Mouse (Mus musculus): ENCODE results near the gene Gm20604. TPM values are rescaled to one million over a fixed set of nuclear protein-coding genes. Genes with fewer than 3 reads are reported as not detected.

The Gm20604 gene
- total and polyA plus RNA-seq, 2 experiments from 2014 or later = 30.5 to 46.3 TPM

DNA sequence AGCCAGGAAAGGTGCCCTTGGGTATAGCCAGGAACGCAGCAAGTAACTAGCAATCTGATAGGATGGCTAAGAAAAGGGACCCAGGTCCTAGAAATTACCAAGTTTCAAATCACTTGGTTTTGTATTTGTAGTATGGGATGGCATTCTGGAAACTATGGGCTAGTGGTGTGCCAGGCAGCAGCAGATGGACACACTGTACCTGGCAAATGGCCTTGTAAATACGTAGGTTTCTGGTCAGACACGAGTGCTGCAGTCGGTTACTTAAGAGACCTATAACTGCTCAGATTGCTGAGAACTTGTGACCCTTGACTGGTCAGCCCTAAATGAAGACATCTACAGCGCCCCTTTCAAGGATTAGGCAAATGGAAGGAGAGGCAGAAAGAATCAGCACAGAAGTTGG lies 19.7 kb upstream of the Gm20604 start:
- ATAC-seq = no peak
- Histone ChIP-seq H3K4me3 (ENCODE audit: low read depth, low read length) (no peak overlapping the region), H3K4me1 (ENCODE audit: insufficient read depth) (no peaks in the 10 kb centered on the region), H3K4me2 (ENCODE audit: low read depth) (no peak overlapping the region), H3K36me3 (ENCODE audit: insufficient read depth) (peaks cover 47% of the 10 kb centered on the region), H3K27ac (ENCODE audit: low read depth, low read length) (no peak overlapping the region), H3K9me3 (ENCODE audit: low read length) (no peaks in the 10 kb centered on the region), H3K9ac (no peak overlapping the region), H3K27me3 (ENCODE audit: insufficient read depth, low read length) (no peaks in the 10 kb centered on the region)
- 86% methylated on average over 5 of the region's 5 CpGs for WGBS
- DNase-seq = no peak
- no peak for TF ChIP-seq CTCF (IDR thresholded peaks at IDR 0.05; ENCODE audit: low read depth)

DNA sequence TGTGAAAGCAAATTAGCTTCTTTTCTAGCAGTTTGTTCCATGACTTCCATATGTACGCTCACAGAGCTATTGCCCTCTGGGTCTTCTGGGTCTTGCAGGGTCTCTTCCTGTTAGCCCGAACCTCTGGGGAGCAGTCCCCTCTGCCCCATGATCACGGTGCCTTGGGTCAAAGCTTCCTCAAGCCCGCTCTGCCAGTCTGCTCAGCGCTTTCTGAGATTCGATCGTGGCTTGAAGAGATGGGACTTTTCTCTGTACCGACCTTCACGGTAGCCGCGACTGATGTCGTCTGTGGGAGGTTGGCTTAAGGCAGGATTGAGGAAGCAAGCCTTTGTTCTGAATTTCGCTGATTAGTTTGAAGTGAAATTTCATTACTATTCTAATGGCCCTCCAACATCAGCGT lies 17.6 kb upstream of the Gm20604 start:
- Histone ChIP-seq H3K9me3 (ENCODE audit: low read length) (no peaks in the 10 kb centered on the region), H3K36me3 (ENCODE audit: insufficient read depth) (peaks cover 63% of the 10 kb centered on the region), H3K4me3 (ENCODE audit: low read depth, low read length) (no peak overlapping the region), H3K4me2 (ENCODE audit: low read depth) (no peak overlapping the region), H3K27me3 (ENCODE audit: insufficient read depth, low read length) (no peaks in the 10 kb centered on the region), H3K9ac (no peak overlapping the region), H3K4me1 (ENCODE audit: insufficient read depth) (no peaks in the 10 kb centered on the region), H3K27ac (ENCODE audit: low read depth, low read length) (no peak overlapping the region)
- no peak for ATAC-seq
- no peak for DNase-seq
- WGBS = 91% methylated on average over 14 of the region's 14 CpGs
- no peak for TF ChIP-seq CTCF (IDR thresholded peaks at IDR 0.05; ENCODE audit: low read depth)

DNA sequence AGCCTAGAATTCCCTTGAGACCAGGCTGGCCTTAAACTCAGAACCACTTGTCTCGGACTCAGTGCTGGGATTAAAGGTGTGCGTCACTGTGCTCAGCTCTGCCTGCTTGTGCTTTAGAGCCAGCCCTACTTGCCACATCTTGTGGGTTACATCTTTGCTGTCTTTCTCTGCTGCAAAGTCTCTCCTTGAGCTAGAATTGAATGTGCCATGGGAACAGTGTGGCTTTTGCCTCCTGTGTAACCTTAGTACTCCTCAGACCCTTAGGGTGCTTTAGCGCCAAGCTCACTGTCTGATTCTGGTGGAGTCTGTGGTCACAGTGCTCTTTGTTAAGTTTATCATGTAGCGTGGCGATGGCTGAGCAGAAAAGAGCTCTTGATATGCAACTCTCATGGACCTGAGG lies 14.2 kb upstream of the Gm20604 start:
- WGBS = 95% methylated on average over 5 of the region's 5 CpGs

DNA sequence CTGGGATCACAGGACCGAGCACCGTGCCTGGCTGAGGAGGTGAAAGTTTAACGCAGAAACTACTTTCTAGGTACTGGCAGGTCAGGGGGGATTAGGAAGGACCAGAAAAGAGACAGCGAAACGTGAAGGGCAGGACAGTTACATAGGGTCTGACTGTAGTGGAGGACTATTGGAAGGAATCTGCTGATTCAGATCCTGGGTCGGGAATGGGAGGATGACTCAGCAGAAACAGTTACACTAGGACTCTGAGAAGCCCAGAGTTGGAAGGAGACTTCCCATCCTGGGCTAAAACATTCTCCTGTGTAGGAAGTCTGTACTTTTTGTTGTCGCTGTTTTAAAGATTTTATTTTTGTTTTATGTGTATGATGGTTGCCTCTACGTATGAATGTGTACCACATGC lies 13.1 kb upstream of the Gm20604 start:
- no peak overlapping the region for H3K27ac ChIP-seq (ENCODE audit: low read depth, low read length)
- no peaks in the 10 kb centered on the region for H3K27me3 ChIP-seq (ENCODE audit: insufficient read depth, low read length)
- no peaks in the 10 kb centered on the region for H3K9me3 ChIP-seq (ENCODE audit: low read length)
- H3K4me2 ChIP-seq (ENCODE audit: low read depth) = no peak overlapping the region
- no peak overlapping the region for H3K9ac ChIP-seq
- no peaks in the 10 kb centered on the region for H3K4me1 ChIP-seq (ENCODE audit: insufficient read depth)
- ATAC-seq (no peak), DNase-seq (no peak)
- TF ChIP-seq CTCF (IDR thresholded peaks at IDR 0.05; ENCODE audit: low read depth) = no peak
- peaks cover 89% of the 10 kb centered on the region for H3K36me3 ChIP-seq (ENCODE audit: insufficient read depth)
- H3K4me3 ChIP-seq (ENCODE audit: low read depth, low read length) = no peak overlapping the region
- 96% methylated on average over 8 of the region's 8 CpGs for WGBS

More for the DNA sequence above, 14.2 kb upstream of the Gm20604 start:
- Histone ChIP-seq H3K4me3 (ENCODE audit: low read depth, low read length) (no peak overlapping the region), H3K27ac (ENCODE audit: low read depth, low read length) (no peak overlapping the region), H3K36me3 (ENCODE audit: insufficient read depth) (peaks cover 88% of the 10 kb centered on the region), H3K9ac (no peak overlapping the region), H3K27me3 (ENCODE audit: insufficient read depth, low read length) (no peaks in the 10 kb centered on the region), H3K4me1 (ENCODE audit: insufficient read depth) (no peaks in the 10 kb centered on the region), H3K4me2 (ENCODE audit: low read depth) (no peak overlapping the region), H3K9me3 (ENCODE audit: low read length) (no peaks in the 10 kb centered on the region)
- DNase-seq (no peak), ATAC-seq (no peak)
- no peak for TF ChIP-seq CTCF (IDR thresholded peaks at IDR 0.05; ENCODE audit: low read depth)

DNA sequence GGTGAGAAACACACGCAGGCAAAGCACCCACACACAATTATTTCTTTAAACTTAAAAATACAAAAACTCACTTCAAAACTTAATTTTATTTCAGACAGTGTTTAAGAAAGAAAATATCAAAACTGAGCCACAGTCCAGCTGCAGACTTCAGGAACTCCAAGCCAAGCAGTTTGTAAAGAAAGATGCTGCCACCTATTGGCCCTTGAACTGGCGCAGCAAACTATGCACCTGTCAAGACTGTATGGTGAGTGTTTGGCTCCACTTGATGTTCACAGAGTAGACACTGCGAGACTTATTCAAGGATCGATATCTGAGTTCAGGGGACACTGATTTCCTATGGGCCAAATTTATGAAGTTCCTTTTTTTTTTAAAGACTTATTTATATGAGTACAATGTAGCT lies 10.5 kb upstream of the Gm20604 start:
- DNase-seq = no peak
- peak; percentile 29 for TF ChIP-seq CTCF (IDR thresholded peaks at IDR 0.05; ENCODE audit: low read depth)
- 95% methylated on average over 4 of the region's 4 CpGs for WGBS

DNA sequence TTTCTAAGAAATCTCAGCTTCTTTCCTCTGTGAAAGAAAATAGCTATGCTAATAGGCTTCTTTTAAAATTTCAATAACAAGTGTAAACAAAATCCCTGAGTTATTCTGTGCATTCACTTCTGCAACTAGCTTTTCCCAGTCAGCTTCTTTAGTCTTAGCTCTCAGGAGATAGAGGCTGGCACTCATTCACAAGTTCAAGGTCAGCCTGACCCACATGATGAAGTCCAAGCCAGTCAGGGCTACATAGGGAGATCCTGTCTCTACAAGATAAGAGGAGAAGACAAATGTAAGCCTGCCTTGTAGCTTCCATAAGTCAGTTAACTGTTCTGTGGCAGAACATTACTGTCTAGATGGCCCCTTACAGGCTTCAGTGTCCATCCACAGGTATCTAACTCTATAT lies 5.2 kb upstream of the Gm20604 start:
- ATAC-seq (no peak), DNase-seq (no peak)
- peaks cover 43% of the 10 kb centered on the region for H3K36me3 ChIP-seq (ENCODE audit: insufficient read depth)
- no peaks in the 10 kb centered on the region for H3K27me3 ChIP-seq (ENCODE audit: insufficient read depth, low read length)
- H3K4me1 ChIP-seq (ENCODE audit: insufficient read depth) = peaks cover 8% of the 10 kb centered on the region
- TF ChIP-seq CTCF (IDR thresholded peaks at IDR 0.05; ENCODE audit: low read depth) = no peak
- H3K4me3 ChIP-seq (ENCODE audit: low read depth, low read length) = no peak overlapping the region
- H3K4me2 ChIP-seq (ENCODE audit: low read depth) = no peak overlapping the region
- no peaks in the 10 kb centered on the region for H3K9me3 ChIP-seq (ENCODE audit: low read length)
- H3K27ac ChIP-seq (ENCODE audit: low read depth, low read length) = no peak overlapping the region
- H3K9ac ChIP-seq = no peak overlapping the region

More for the DNA sequence above, 10.5 kb upstream of the Gm20604 start:
- Histone ChIP-seq H3K4me1 (ENCODE audit: insufficient read depth) (no peaks in the 10 kb centered on the region), H3K4me2 (ENCODE audit: low read depth) (no peak overlapping the region), H3K9me3 (ENCODE audit: low read length) (no peaks in the 10 kb centered on the region), H3K27me3 (ENCODE audit: insufficient read depth, low read length) (no peaks in the 10 kb centered on the region), H3K36me3 (ENCODE audit: insufficient read depth) (peaks cover 81% of the 10 kb centered on the region), H3K4me3 (ENCODE audit: low read depth, low read length) (no peak overlapping the region), H3K9ac (no peak overlapping the region), H3K27ac (ENCODE audit: low read depth, low read length) (no peak overlapping the region)
- ATAC-seq = no peak

DNA sequence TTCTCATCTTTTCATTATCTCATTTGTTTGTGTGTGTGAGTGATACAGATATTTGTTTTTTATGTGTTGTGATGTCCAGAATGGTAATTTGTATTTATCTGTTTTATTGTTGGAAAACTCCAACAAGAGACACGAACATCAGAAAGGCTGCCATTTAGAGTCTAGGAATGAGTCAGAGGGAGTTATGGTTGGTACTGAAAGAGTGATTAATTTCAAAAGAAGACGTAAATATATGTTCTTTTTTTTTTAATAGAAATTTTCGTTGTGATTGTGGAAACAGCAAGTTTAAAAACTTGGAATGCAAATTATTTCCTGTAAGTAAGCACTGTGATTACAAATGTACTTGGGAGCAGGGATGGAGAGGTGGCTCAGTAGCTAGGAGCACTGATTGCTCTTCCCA lies 3.2 kb upstream of the Gm20604 start:
- no peak for TF ChIP-seq CTCF (IDR thresholded peaks at IDR 0.05; ENCODE audit: low read depth)
- Histone ChIP-seq H3K9ac (no peak overlapping the region), H3K27me3 (ENCODE audit: insufficient read depth, low read length) (no peaks in the 10 kb centered on the region), H3K9me3 (ENCODE audit: low read length) (no peaks in the 10 kb centered on the region), H3K4me3 (ENCODE audit: low read depth, low read length) (no peak overlapping the region), H3K4me1 (ENCODE audit: insufficient read depth) (peaks cover 14% of the 10 kb centered on the region), H3K27ac (ENCODE audit: low read depth, low read length) (no peak overlapping the region), H3K36me3 (ENCODE audit: insufficient read depth) (peaks cover 25% of the 10 kb centered on the region), H3K4me2 (ENCODE audit: low read depth) (no peak overlapping the region)
- DNase-seq = no peak
- 89% methylated on average over 3 of the region's 3 CpGs for WGBS
- ATAC-seq = no peak

DNA sequence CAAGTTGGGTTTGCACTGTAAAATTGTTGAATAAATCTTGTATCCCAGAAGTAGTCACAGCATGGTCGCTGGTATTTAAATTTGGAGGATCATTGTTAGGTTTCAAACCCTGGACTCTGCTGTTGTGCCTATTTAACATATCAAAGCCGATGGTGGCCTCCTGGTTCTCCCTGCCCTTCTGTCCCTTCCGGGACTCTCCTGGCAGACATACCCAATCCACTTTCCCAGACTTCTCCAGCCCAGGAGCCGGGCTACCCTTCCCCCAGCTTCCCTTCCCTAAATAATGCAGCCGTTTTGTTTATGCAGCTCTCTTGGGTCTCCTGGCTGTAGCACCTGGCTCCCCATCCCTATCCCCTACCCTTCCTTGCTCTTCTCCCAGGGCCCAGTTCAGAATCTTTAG lies 464 bp upstream of the Gm20604 start:
- WGBS = 2% methylated on average over 5 of the region's 5 CpGs

More for the DNA sequence above, 464 bp upstream of the Gm20604 start:
- Histone ChIP-seq H3K27me3 (ENCODE audit: insufficient read depth, low read length) (no peaks in the 10 kb centered on the region), H3K9ac (peak overlapping the region; percentile 75), H3K4me1 (ENCODE audit: insufficient read depth) (peaks cover 20% of the 10 kb centered on the region), H3K9me3 (ENCODE audit: low read length) (no peaks in the 10 kb centered on the region), H3K4me2 (ENCODE audit: low read depth) (peak overlapping the region; percentile 82), H3K36me3 (ENCODE audit: insufficient read depth) (0 out of 2 replicates have a peak, but pooled peaks cover 7% of the 10 kb centered on the region), H3K4me3 (ENCODE audit: low read depth, low read length) (peak overlapping the region; percentile 71), H3K27ac (ENCODE audit: low read depth, low read length) (no peak overlapping the region)
- no peak for TF ChIP-seq CTCF (IDR thresholded peaks at IDR 0.05; ENCODE audit: low read depth)
- DNase-seq (no peak), ATAC-seq (no peak)
